Mouse (Mus musculus) right cerebral cortex, postnatal 4 days (tissue): ENCODE results near the gene 4930579G24Rik.

Source experiments
- DNase-seq: peaks from one replicate; pipeline ENCODE4 v3.0.0-alpha.2; 2022

Gene 4930579G24Rik

DNA sequence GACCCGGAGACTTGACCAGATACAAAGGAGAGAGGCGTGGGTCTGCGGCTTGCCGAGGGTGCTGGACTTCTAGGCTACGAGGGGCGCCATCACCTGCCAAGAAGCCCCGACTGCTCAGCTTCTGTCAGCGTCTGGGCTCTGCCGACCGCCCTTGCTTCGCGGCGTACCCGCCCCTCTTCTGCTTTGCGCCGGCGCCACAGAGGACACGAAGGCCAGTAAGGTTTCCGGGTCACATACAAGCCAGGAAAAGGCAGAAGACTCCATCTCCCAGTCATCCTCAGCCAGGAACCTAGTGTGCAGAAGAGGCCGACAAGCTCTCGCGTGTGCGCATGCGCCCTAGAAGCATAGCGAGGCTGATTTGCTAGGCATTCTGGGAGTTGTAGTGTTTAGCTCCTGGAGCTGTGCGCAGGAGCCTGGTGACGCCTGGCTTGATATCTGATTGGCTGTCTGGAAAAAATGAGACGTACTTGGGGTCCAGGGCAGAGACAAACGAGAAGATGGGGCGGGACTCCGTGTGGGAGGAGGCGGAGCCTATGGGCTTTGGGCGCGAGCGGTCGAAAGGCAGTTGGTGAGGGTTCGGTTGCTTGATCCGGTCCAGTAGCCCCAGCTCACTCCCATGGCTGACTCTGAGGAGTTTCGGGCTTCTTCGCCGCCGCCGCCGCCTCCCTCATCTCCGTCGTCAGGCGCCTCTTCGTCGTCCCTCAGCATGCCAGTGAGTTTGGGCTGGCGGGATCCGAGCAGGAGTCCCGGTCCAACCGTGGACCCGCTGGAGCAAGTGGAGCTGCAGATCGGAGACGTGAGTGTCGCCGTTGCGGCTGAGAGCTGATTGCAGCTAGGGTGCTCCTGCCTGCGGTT lies at the start of gene 4930579G24Rik:
Gene 4930579G24Rik, plus strand, starts transcription at position 519 of the 855 bp plus-strand sequence.
- peak; percentile 87 for DNase-seq

DNA sequence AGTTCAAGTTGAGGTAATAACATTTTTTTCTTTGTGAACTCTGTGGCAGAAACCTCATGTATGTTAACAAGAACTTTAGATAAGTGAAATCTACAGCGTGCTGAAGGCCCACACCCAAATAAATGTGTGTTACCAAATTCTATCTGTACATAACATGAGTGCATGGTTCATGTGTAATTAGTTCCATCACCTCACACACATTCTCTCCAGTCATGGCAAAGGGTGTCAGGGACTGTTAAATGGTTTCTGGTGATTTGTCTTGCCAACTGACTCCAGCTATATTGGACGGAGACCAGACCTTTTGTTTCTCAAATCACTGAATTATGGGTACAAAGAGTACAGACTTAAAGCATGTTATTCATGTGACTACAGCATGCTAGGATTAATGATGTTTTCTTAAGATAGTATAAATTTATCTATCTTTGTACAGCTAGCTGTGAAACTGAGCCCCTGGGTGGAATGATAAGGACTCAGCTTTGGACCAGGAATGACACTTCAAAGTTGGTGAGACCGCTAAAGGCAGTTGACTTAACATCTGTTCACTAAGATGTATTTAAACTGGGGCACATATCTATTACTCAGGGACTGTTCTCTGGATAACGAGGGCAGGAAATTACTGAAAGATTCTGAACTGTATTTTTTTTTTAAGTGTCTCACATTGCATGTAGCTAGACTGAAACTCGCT lies 48.8 kb upstream of the 4930579G24Rik start:
- no peak for DNase-seq

DNA sequence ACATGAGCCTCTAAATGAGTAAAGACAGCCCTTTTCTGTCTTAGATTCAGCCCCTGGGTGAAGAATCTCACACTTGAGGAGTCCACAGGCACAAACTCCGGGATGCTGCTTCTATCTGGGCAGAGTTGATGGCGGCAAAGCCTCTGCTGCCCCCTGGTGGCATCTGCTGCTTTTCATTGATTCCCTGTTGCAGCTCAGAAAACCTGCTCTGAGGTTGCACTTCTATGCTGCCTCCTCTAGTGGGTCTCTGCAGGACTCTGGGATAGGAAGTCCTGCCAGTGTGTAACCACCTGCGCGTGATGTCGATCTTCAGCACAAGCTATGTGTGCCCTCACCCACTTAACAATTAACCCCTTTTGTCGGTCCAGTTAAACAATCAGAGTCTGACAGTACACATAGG lies 42.1 kb upstream of the 4930579G24Rik start:
- peak; percentile 95 for DNase-seq

GRCm38 (mm10) chr3:79589671-79590070 lies 39.2 kb upstream of the 4930579G24Rik start:
- DNase-seq: no peak

DNA sequence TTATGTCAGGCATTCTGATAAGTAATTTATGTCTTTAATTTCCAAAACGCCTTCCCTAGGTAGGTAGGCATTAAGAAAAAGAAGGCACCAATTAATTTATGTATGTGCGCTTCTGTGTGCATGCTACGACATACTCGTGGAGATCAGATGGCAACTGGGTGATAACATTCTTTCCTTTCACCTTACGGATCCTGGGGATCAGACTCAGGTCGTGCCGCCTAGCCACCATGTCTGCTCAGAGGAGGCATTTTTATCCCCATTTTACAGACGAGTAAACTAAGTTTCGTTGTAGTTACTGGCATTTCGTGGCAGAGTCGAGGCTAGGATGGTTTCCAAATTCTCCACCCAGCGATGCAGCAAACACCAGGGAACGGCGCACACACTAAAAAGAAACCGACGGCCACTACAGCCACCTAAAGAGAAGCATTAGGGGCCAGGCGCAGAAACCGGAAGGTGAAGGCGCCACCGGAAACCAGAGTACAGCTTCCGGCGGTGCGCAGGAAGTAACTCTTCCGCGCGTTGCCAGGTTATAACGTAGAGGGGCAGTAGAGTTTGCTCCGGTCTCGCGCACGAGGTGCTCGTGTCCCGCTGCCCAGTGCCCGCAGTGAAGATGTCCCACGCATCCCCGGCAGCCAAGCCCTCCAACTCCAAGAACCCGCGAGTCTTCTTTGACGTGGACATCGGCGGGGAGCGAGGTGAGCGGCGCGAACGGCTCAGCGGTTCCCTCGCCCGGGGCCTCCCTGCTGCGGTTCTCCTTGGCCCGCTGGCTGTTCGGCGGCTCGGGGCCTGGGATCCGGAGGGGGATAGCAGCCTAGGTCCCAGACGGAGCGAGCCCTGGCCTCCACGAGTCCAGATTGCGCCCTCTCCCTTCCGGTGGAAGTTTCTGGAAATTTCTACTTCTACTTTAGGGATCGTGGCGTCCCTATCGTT lies 37.8 kb upstream of the 4930579G24Rik start, which contains the start of gene Ppid:
Gene Ppid, plus strand, starts transcription at position 480 of the 930 bp plus-strand sequence.
- DNase-seq: peak; percentile 74

DNA sequence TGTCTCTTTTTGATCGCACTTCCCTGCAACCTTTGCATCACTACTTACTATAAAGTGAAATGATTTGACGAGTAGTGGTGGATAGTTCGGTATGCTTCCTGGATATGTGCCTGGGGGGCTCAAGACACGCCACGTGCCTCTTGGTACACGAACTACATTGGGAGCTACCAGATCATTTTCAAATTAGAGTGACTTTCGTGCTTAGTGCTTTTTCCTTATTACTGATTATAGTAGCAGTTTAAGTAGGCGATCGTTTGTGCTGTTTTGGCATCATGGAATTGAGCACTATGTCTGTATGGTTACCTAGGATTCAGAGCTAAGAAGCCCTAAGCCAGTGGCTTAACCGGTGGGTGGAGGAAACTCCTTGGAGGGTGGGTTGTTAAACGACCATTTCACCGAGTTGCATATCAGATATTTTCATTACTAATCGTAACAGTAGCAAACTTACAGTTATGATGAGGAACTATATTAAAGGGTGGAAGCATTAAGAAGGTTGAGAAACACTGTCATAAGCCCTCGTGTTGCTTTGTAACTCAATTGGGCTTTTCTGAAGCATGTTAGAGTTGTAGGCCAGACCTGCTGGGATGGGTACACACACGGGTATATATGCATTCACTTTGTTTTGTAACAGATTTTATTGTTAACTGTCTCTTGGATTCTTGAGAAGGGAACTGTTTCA lies 36.9 kb upstream of the 4930579G24Rik start:
- DNase-seq: no peak

DNA sequence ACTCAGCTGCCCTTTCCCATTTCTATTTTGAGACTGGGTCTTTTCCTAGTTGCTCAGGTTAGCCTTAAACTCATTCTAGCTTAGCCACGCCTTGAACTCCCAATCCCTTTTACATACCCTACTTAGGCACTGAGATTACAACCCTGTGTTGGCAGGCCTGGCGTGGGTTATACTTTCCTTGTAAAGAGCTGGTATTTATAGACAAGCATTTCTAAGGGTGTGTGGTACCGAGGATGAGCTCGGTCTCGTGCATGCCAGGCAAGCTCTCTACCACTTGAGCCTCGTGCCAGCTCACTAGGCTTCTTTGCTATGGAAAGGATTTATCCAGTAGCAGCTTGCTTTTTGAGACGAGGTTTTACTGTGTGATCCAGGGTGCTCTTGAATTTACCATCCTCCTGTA lies 33.4 kb upstream of the 4930579G24Rik start:
- DNase-seq: no peak

DNA sequence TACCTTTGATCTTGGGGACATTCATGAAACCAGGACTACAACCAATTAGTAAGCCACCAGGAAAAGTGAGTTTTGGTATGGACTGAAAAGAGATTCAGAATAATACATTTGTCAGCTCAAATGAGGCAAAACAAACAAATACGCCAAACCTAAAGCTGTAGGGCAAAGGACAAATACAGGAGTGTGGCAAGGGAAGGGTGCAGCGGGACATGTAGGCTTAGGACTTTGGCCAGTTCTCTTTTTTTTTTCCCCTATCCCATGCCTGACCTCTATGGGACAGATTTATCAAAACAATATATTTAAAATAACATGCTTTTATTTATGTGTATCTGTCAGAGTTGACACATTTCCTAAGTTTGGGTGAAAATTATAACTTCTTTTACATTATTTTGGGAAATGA lies 19.0 kb upstream of the 4930579G24Rik start:
- no peak for DNase-seq

- no peak for DNase-seq
These were observed 1.2 kb upstream of the 4930579G24Rik start for GRCm38 (mm10) chr3:79627484-79628181.

- DNase-seq: no peak
These were observed 708 bp upstream of the 4930579G24Rik start for GRCm38 (mm10) chr3:79628182-79628560.

GRCm38 (mm10) chr3:79629416-79629730 lies 494 bp downstream of the 4930579G24Rik start, which contains the start of gene Etfdh:
Gene Etfdh, minus strand, starts transcription at chr3:79629500.
- peak; percentile 72 for DNase-seq

- no peak for DNase-seq
These were observed 23.2 kb downstream of the 4930579G24Rik start for GRCm38 (mm10) chr3:79652129-79652528.

DNA sequence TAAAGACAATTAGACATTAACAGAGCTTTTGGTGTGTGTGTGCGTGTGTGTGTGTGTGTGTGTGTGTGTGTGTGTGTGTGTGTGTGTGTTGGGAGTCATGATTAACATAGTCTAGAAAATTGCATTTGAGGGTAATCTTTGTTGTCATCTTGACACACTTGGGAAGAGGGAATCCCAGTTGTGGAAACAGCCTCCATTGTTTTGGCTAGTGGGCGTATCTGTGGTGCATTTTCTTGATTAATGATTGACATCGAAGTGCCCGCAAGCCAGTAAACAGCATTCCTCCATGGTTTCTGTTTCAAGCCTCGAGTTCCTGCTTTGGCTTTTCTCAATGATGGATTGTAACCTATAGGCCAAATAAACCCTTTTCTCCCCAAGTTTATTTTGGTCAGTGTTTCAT lies 27.8 kb downstream of the 4930579G24Rik start:
- no peak for DNase-seq

DNA sequence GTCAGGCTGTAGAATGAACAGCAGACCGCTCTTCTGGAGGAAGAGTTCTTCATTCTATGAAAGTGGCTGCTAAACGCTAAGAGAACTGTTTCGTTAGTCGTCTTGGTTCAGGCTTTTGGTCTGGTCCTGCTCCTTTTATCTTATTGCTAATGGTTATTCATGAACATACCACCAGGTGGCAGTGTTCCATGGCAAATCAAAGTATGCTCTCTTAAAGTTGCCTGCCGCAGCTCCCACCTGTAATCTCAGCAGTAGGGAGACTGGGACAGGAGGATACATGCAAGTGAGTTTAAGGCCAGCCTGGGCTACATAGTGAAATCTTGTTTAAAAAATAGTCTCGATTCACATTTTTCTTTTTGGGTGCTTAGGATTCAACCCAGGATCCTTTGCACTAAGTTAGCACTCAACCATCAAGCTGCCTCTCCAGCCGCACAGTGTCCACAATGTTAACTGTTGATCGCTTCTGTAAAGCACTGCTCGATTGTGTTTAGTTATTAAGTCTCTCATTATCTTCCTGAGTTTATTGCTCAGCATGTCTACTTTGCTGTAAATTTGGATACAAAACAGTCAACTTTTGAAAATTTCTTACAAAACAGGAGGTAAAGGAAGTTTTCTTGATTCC lies 36.0 kb downstream of the 4930579G24Rik start:
- peak; percentile 32 for DNase-seq

GRCm38 (mm10) chr3:79670556-79670955 lies 41.7 kb downstream of the 4930579G24Rik start:
- no peak for DNase-seq

DNA sequence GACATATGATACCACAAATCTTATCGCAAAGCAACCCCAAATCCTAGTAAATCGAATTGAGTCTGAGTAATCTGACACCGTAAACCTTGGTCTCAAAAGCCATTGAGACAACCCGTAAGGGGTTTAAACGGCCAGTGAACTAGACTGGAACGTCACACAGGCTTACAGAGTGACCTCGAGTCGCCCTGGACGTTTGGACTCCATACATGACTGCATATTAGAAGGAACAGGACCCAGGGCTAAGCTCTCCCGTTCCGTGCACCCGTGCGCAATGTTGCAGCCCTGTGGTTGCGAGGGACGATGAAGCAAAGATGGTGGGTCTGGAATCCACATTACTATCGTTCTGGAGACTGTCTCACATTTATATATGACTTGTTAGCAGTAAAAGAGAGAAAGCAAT lies 43.3 kb downstream of the 4930579G24Rik start:
- no peak for DNase-seq

DNA sequence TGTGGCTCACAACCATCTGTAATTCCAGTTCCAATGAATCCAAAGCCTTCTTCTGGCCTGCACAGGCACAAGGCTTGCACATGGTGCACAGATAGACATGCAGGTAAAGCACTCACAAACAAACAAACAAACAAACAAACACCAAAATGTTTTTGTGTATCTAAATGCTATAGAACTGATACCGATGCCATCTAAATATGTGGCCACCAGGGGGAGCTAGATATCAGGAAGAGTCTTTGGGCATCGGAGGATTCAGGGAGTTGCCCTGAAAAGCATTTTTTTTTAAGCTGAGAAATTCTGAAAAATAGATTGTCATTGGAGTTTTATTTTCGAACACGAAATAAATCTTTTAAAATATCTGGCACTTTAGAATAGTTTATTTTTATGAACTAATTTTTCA lies 44.2 kb downstream of the 4930579G24Rik start:
- peak; percentile 79 for DNase-seq

- DNase-seq: no peak
These were observed 45.8 kb downstream of the 4930579G24Rik start for GRCm38 (mm10) chr3:79674641-79675040.

DNA sequence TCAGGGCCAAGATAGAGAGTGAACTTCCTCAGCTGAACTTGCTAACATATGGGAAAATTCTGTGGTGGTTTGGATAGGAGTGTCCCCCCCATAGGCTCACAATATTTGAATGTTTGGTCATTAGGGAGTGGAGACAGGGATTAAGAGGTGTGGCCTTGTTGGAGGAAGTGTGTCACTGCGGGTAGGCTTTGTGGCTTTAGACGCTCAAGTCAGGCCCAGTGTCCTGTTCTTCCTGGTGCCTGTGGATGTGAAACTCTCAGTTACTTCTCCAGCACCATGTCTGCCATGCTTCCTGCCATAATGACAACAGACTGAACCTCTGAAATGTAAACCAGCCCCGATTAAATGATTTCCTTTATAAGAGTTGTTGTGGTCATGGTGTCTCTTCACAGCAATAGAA lies 47.5 kb downstream of the 4930579G24Rik start:
- no peak for DNase-seq
